Mouse (Mus musculus) lung, embryonic 15.5 days (tissue): ENCODE results near the gene Mlana. TPM values are rescaled to one million over a fixed set of nuclear protein-coding genes. Genes with fewer than 3 reads are reported as not detected.

Experiments used
- ATAC-seq: fragments of 200-750 bp; cut with Nextera tagmentation; 2 replicates; pipeline ENCODE4 v1.8.0; 2017; ENCODE audit warnings: moderate number of reproducible peaks, borderline replicate concordance; ENCODE audit not compliant: low FRiP score, low TSS enrichment; ENCODE audit errors: extremely low read depth
- H3K27ac ChIP-seq: fragments of 300-500 bp; sonication (generic); 2 replicates; pipeline ENCODE4 v1.5.1; 2015; ENCODE audit warnings: moderate library complexity, mild to moderate bottlenecking, inconsistent platforms
- H3K27me3 ChIP-seq: fragments of 300-500 bp; sonication (generic); 2 replicates; pipeline ENCODE4 v1.6.1; 2015; ENCODE audit warnings: inconsistent platforms
- H3K36me3 ChIP-seq: fragments of 300-500 bp; sonication (generic); 2 replicates; pipeline ENCODE4 v1.6.1; 2015; ENCODE audit warnings: inconsistent platforms
- H3K4me1 ChIP-seq: fragments of 300-500 bp; sonication (generic); 2 replicates; pipeline ENCODE4 v1.6.1; 2015; ENCODE audit warnings: inconsistent platforms
- H3K4me2 ChIP-seq: fragments of 300-500 bp; sonication (generic); 2 replicates; pipeline ENCODE4 v1.6.1; 2015; ENCODE audit warnings: inconsistent platforms, mild to moderate bottlenecking, moderate library complexity
- H3K4me3 ChIP-seq: fragments of 300-500 bp; sonication (generic); 2 replicates; pipeline ENCODE4 v1.5.1; 2015; ENCODE audit warnings: mild to moderate bottlenecking, inconsistent platforms
- H3K9ac ChIP-seq: fragments of 300-500 bp; sonication (generic); 2 replicates; pipeline ENCODE4 v1.6.1; 2015; ENCODE audit warnings: inconsistent platforms
- H3K9me3 ChIP-seq: fragments of 300-500 bp; sonication (generic); 2 replicates; pipeline ENCODE4 v1.6.1; 2016; ENCODE audit warnings: inconsistent platforms
- WGBS: fragments of 180-500 bp; shearing (Covaris S2); methylation state at CpG from one replicate; pipeline ENCODE4 v1.1.7; 2015; 5-methylcytosine and 5-hydroxymethylcytosine counted together
- polyA plus RNA-seq: library from polyadenylated mRNA; unstranded; fragments of >200 nt; fragmentation: Nextera tagmentation; extraction: Ambion mirVana; gene quantifications from 2 replicates; pipeline ENCODE4 v1.2.1, GENCODE M21; 2015

The Mlana gene
- polyA plus RNA-seq, 1 experiment from 2014 or later: not detected

- H3K36me3 ChIP-seq: no peaks in the 10 kb centered on the region
- H3K4me3 ChIP-seq: no peak overlapping the region
- peaks cover 89% of the 10 kb centered on the region for H3K27me3 ChIP-seq
- ATAC-seq: no peak
- H3K4me1 ChIP-seq: no peaks in the 10 kb centered on the region
- H3K27ac ChIP-seq: no peak overlapping the region
- H3K9ac ChIP-seq: no peak overlapping the region
- WGBS: 72% methylated on average over 6 of the region's 6 CpGs
- no peaks in the 10 kb centered on the region for H3K9me3 ChIP-seq
- no peak overlapping the region for H3K4me2 ChIP-seq
Measured at GRCm38 (mm10) chr19:29661974-29662580, 35.5 kb upstream of the Mlana start.

- no peak overlapping the region for H3K4me3 ChIP-seq
- H3K36me3 ChIP-seq: no peaks in the 10 kb centered on the region
- H3K9me3 ChIP-seq: no peaks in the 10 kb centered on the region
- no peak overlapping the region for H3K4me2 ChIP-seq
- peaks cover 90% of the 10 kb centered on the region for H3K27me3 ChIP-seq
- H3K4me1 ChIP-seq: no peaks in the 10 kb centered on the region
- WGBS: 58% methylated on average over 8 of the region's 8 CpGs
- no peak overlapping the region for H3K9ac ChIP-seq
- ATAC-seq: no peak
- no peak overlapping the region for H3K27ac ChIP-seq
Measured at GRCm38 (mm10) chr19:29663780-29664179, 33.8 kb upstream of the Mlana start.

- Histone ChIP-seq H3K27ac (no peak overlapping the region), H3K9me3 (no peaks in the 10 kb centered on the region), H3K36me3 (no peaks in the 10 kb centered on the region), H3K4me3 (no peak overlapping the region), H3K9ac (no peak overlapping the region), H3K4me2 (no peak overlapping the region), H3K27me3 (peaks cover 91% of the 10 kb centered on the region), H3K4me1 (no peaks in the 10 kb centered on the region)
- WGBS: 70% methylated on average over 5 of the region's 5 CpGs
- ATAC-seq: no peak
Measured at GRCm38 (mm10) chr19:29664934-29665333, 32.7 kb upstream of the Mlana start.

- H3K9me3 ChIP-seq: no peaks in the 10 kb centered on the region
- 75% methylated on average over 4 of the region's 4 CpGs for WGBS
- no peak overlapping the region for H3K9ac ChIP-seq
- no peaks in the 10 kb centered on the region for H3K4me1 ChIP-seq
- peaks cover 91% of the 10 kb centered on the region for H3K27me3 ChIP-seq
- H3K27ac ChIP-seq: no peak overlapping the region
- no peaks in the 10 kb centered on the region for H3K36me3 ChIP-seq
- no peak for ATAC-seq
- no peak overlapping the region for H3K4me2 ChIP-seq
- no peak overlapping the region for H3K4me3 ChIP-seq
Measured at GRCm38 (mm10) chr19:29666164-29666563, 31.5 kb upstream of the Mlana start.

- no peak for ATAC-seq
- Histone ChIP-seq H3K4me2 (no peak overlapping the region), H3K27ac (no peak overlapping the region), H3K4me3 (no peak overlapping the region), H3K9me3 (no peaks in the 10 kb centered on the region), H3K4me1 (no peaks in the 10 kb centered on the region), H3K27me3 (peaks cover 87% of the 10 kb centered on the region), H3K36me3 (no peaks in the 10 kb centered on the region), H3K9ac (no peak overlapping the region)
- WGBS: 49% methylated on average over 5 of the region's 5 CpGs
Measured at GRCm38 (mm10) chr19:29666965-29667594, 30.5 kb upstream of the Mlana start.

GRCm38 (mm10) chr19:29668135-29668534 lies 29.5 kb upstream of the Mlana start:
- H3K4me1 ChIP-seq: no peaks in the 10 kb centered on the region
- ATAC-seq: no peak
- WGBS: 80% methylated on average over 7 of the region's 7 CpGs

GRCm38 (mm10) chr19:29670247-29670646 lies 27.4 kb upstream of the Mlana start:
- H3K9me3 ChIP-seq: no peaks in the 10 kb centered on the region
- H3K9ac ChIP-seq: no peak overlapping the region
- no peak overlapping the region for H3K27ac ChIP-seq
- H3K27me3 ChIP-seq: peaks cover 88% of the 10 kb centered on the region
- no peak overlapping the region for H3K4me2 ChIP-seq
- no peaks in the 10 kb centered on the region for H3K4me1 ChIP-seq
- no peaks in the 10 kb centered on the region for H3K36me3 ChIP-seq
- H3K4me3 ChIP-seq: no peak overlapping the region
- ATAC-seq: no peak
- 88% methylated on average over 6 of the region's 6 CpGs for WGBS

More at GRCm38 (mm10) chr19:29668135-29668534, 29.5 kb upstream of the Mlana start:
- no peaks in the 10 kb centered on the region for H3K9me3 ChIP-seq
- no peaks in the 10 kb centered on the region for H3K36me3 ChIP-seq
- no peak overlapping the region for H3K4me3 ChIP-seq
- no peak overlapping the region for H3K4me2 ChIP-seq
- H3K27ac ChIP-seq: no peak overlapping the region
- no peak overlapping the region for H3K9ac ChIP-seq
- peaks cover 87% of the 10 kb centered on the region for H3K27me3 ChIP-seq

GRCm38 (mm10) chr19:29671160-29671559 lies 26.5 kb upstream of the Mlana start:
- Histone ChIP-seq H3K4me3 (no peak overlapping the region), H3K36me3 (no peaks in the 10 kb centered on the region), H3K4me2 (no peak overlapping the region), H3K4me1 (no peaks in the 10 kb centered on the region), H3K27ac (no peak overlapping the region), H3K27me3 (peaks cover 91% of the 10 kb centered on the region), H3K9me3 (no peaks in the 10 kb centered on the region), H3K9ac (no peak overlapping the region)
- no peak for ATAC-seq
- WGBS: 72% methylated on average over 2 of the region's 2 CpGs

- Histone ChIP-seq H3K4me2 (no peak overlapping the region), H3K4me3 (no peak overlapping the region), H3K27ac (no peak overlapping the region), H3K36me3 (no peaks in the 10 kb centered on the region), H3K9ac (no peak overlapping the region), H3K27me3 (peaks cover 90% of the 10 kb centered on the region), H3K4me1 (no peaks in the 10 kb centered on the region), H3K9me3 (no peaks in the 10 kb centered on the region)
- ATAC-seq: no peak
- 93% methylated on average over 13 of the region's 13 CpGs for WGBS
Measured at GRCm38 (mm10) chr19:29672660-29673059, 25.0 kb upstream of the Mlana start.

GRCm38 (mm10) chr19:29674946-29675345 lies 22.7 kb upstream of the Mlana start:
- Histone ChIP-seq H3K4me2 (no peak overlapping the region), H3K9ac (no peak overlapping the region), H3K36me3 (no peaks in the 10 kb centered on the region), H3K4me3 (no peak overlapping the region), H3K27ac (no peak overlapping the region), H3K9me3 (no peaks in the 10 kb centered on the region), H3K4me1 (no peaks in the 10 kb centered on the region), H3K27me3 (peaks cover 88% of the 10 kb centered on the region)
- no peak for ATAC-seq
- 89% methylated on average over 7 of the region's 7 CpGs for WGBS

GRCm38 (mm10) chr19:29675562-29676078 lies 22.0 kb upstream of the Mlana start:
- no peak for ATAC-seq
- Histone ChIP-seq H3K4me2 (no peak overlapping the region), H3K9ac (no peak overlapping the region), H3K4me3 (no peak overlapping the region), H3K4me1 (peaks cover 3% of the 10 kb centered on the region; the same call in 1 of the 2 replicates), H3K27me3 (peaks cover 82% of the 10 kb centered on the region), H3K36me3 (no peaks in the 10 kb centered on the region), H3K27ac (no peak overlapping the region), H3K9me3 (no peaks in the 10 kb centered on the region)
- WGBS: 44% methylated on average over 9 of the region's 9 CpGs

- H3K9ac ChIP-seq: no peak overlapping the region
- H3K36me3 ChIP-seq: no peaks in the 10 kb centered on the region
- WGBS: 82% methylated on average over 10 of the region's 10 CpGs
- no peak overlapping the region for H3K4me2 ChIP-seq
- peaks cover 79% of the 10 kb centered on the region for H3K27me3 ChIP-seq
- H3K27ac ChIP-seq: no peak overlapping the region
- no peak overlapping the region for H3K4me3 ChIP-seq
- H3K9me3 ChIP-seq: no peaks in the 10 kb centered on the region
- peaks cover 3% of the 10 kb centered on the region; the same call in 1 of the 2 replicates for H3K4me1 ChIP-seq
- no peak for ATAC-seq
Measured at GRCm38 (mm10) chr19:29676479-29677193, 21.0 kb upstream of the Mlana start.
